Mouse (Mus musculus) midbrain, embryonic 11.5 days (tissue): Measurements from ENCODE around the gene Me3. TPM values are rescaled to one million over a fixed set of nuclear protein-coding genes. Genes with fewer than 3 reads are reported as not detected.

Source experiments
- ATAC-seq: fragments of 200-750 bp; cut with Nextera tagmentation; 2 replicates; pipeline ENCODE4 v1.8.0; 2017; ENCODE audit warnings: moderate TSS enrichment, moderate library complexity; ENCODE audit not compliant: low FRiP score
- DNase-seq: peaks from one replicate; pipeline ENCODE4 v3.0.0; 2015; ENCODE audit warnings: low spot score; ENCODE audit errors: missing footprints
- H3K27ac ChIP-seq: fragments of 300-500 bp; sonication (generic); 2 replicates; pipeline ENCODE4 v1.5.1; 2014; ENCODE audit warnings: low read depth, low read length
- H3K27me3 ChIP-seq: fragments of 300-500 bp; sonication (generic); 2 replicates; pipeline ENCODE4 v1.6.1; 2014; ENCODE audit warnings: mild to moderate bottlenecking, low read length, moderate library complexity, mixed read lengths; ENCODE audit not compliant: control insufficient read depth, insufficient read depth
- H3K36me3 ChIP-seq: fragments of 300-500 bp; sonication (generic); 2 replicates; pipeline ENCODE4 v1.6.1; 2014; ENCODE audit warnings: mild to moderate bottlenecking, low read length, moderate library complexity, mixed read lengths; ENCODE audit not compliant: control insufficient read depth, insufficient read depth
- H3K4me1 ChIP-seq: fragments of 300-500 bp; sonication (generic); 2 replicates; pipeline ENCODE4 v1.6.1; 2014; ENCODE audit warnings: low read length; ENCODE audit not compliant: control insufficient read depth, insufficient read depth
- H3K4me2 ChIP-seq: fragments of 300-500 bp; sonication (generic); 2 replicates; pipeline ENCODE4 v1.6.1; 2014; ENCODE audit warnings: mild to moderate bottlenecking, moderate library complexity
- H3K4me3 ChIP-seq: fragments of 300-500 bp; sonication (generic); 2 replicates; pipeline ENCODE4 v1.5.1; 2014; ENCODE audit warnings: low read depth, low read length
- H3K9ac ChIP-seq: fragments of 300-500 bp; sonication (generic); 2 replicates; pipeline ENCODE4 v1.6.1; 2014; ENCODE audit warnings: low read length
- H3K9me3 ChIP-seq: fragments of 300-500 bp; sonication (generic); 2 replicates; pipeline ENCODE4 v1.6.1; 2016; ENCODE audit warnings: low read length; ENCODE audit not compliant: control insufficient read depth
- WGBS: fragments of 180-500 bp; shearing (Covaris S2); extraction: QIAGEN DNeasy Blood & Tissue Kit; methylation state at CpG from one replicate; pipeline ENCODE4 v1.1.7; 2014; 5-methylcytosine and 5-hydroxymethylcytosine counted together
- polyA plus RNA-seq: library from polyadenylated mRNA; unstranded; fragments of >200 nt; fragmentation: Nextera tagmentation; extraction: Ambion mirVana; gene quantifications from 2 replicates; pipeline ENCODE4 v1.2.1, GENCODE M21; 2014

Me3 gene
- polyA plus RNA-seq, 1 experiment from 2014 or later: 0.86 TPM

DNA sequence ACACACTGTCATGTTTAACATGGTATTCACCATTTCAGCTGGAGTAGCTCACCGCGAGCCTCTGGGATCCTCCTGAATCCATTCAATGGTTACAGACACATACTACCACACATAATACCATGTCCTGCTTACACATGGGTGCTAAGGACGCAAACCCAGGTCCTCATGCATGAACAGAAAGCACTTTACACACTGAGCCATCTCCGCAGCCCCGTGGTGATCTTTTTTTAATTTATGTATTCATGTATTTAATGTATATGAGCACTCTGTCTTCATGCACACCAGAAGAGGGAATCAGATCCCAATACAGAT lies 210.2 kb downstream of the Me3 start:
- Histone ChIP-seq H3K9ac (no peak overlapping the region), H3K9me3 (no peaks in the 10 kb centered on the region), H3K4me1 (no peaks in the 10 kb centered on the region), H3K27me3 (no peaks in the 10 kb centered on the region), H3K4me3 (no peak overlapping the region), H3K36me3 (no peaks in the 10 kb centered on the region), H3K27ac (no peak overlapping the region), H3K4me2 (no peak overlapping the region)
- WGBS: 90% methylated on average over 5 of the region's 5 CpGs
- peak; percentile 41; the same call in 1 of the 2 replicates for ATAC-seq
- peak; percentile 79 for DNase-seq

DNA sequence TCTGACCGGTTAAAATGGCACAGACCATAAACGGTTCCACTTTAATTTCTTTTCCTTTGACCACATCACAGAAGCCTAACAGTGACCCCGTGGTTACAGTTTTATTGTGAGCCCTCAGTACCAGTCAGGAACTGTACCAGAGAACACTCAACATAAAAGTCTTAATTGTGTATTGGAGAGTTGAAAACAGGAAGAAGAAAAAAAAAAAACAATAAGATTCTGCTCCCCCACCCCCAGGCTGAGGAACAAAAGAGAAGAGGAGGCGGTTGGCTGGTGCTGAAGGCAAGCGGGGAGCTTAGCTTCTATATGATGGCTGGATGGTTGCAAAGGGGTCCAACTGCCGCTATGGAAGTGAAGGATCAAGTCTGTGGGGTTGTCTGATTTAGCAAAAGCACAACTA lies 210.9 kb downstream of the Me3 start:
- Histone ChIP-seq H3K36me3 (no peaks in the 10 kb centered on the region), H3K9ac (no peak overlapping the region), H3K9me3 (no peaks in the 10 kb centered on the region), H3K27ac (no peak overlapping the region), H3K4me3 (no peak overlapping the region), H3K4me2 (no peak overlapping the region), H3K4me1 (no peaks in the 10 kb centered on the region), H3K27me3 (no peaks in the 10 kb centered on the region)
- ATAC-seq: no peak
- DNase-seq: peak; percentile 47
- WGBS: 55% methylated on average over 6 of the region's 6 CpGs

DNA sequence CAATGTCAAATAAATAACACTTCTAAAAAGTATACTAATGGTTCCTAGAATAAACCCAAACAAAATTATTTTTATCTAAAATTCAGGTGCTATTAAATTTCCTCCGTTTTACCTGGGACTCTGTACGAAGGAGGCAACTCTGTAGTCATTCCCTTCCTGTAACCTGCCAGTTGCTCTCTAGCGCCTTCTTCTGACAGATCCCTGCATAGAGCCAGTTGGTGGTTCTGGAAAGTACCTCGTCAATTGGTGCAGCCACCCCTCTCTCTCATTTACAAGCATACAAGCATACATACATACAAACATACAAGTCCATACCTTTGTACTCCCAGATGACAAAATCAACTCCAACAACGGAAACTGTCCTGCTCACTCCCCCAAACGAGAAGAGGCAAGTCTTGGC lies 211.3 kb downstream of the Me3 start:
- H3K36me3 ChIP-seq: no peaks in the 10 kb centered on the region
- H3K9ac ChIP-seq: no peak overlapping the region
- 34% methylated on average over 6 of the region's 6 CpGs for WGBS
- DNase-seq (peak; percentile 79), ATAC-seq (no peak)
- no peak overlapping the region for H3K4me2 ChIP-seq
- no peak overlapping the region for H3K27ac ChIP-seq
- no peaks in the 10 kb centered on the region for H3K27me3 ChIP-seq
- no peaks in the 10 kb centered on the region for H3K9me3 ChIP-seq
- H3K4me3 ChIP-seq: no peak overlapping the region
- no peaks in the 10 kb centered on the region for H3K4me1 ChIP-seq

DNA sequence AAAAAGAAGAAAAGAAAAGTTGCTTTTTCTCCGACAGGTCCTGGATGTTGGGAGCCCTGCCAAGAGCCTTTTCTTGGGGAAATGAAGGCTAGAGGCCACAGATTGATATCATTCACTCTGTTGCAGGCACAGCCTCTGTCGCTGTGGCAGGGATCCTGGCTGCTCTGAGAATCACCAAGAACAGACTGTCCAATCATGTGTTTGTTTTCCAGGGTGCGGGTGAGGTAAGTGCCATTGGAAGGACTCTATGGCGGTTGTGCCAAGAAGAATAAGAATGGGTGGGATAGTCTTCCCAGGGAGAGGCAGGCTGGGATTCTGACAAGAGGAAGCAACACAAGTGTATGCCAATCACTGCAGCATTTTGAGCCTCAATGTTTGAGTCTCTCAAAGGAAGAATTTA lies 213.5 kb downstream of the Me3 start:
- WGBS: 84% methylated on average over 4 of the region's 4 CpGs

DNA sequence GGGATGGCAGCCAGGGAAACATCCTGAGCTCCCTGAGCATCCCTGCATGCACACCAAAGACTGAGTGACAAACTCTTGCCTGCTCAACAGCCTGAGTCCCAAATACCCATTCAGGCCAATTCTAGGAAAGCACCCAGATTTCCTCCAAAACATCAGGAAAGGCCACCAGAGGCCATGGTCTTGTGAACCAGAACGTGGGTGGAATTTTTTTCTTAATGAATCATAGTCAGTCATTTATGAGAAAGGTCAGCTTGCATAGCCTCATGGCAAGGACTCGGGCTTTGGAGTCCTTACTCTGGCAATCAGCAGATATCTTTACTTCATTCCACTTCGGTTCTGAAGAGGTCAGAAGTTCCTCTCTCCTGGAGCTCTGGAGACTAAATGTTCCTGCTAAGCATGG lies 218.3 kb downstream of the Me3 start:
- 80% methylated on average over 3 of the region's 3 CpGs for WGBS
- ATAC-seq: no peak
- DNase-seq: no peak
- no peaks in the 10 kb centered on the region for H3K36me3 ChIP-seq
- H3K9me3 ChIP-seq: no peaks in the 10 kb centered on the region
- H3K4me1 ChIP-seq: no peaks in the 10 kb centered on the region
- H3K9ac ChIP-seq: no peak overlapping the region
- no peaks in the 10 kb centered on the region for H3K27me3 ChIP-seq
- no peak overlapping the region for H3K4me2 ChIP-seq
- H3K27ac ChIP-seq: no peak overlapping the region
- H3K4me3 ChIP-seq: no peak overlapping the region

More for the DNA sequence above, 213.5 kb downstream of the Me3 start:
- H3K9me3 ChIP-seq: no peaks in the 10 kb centered on the region
- no peak overlapping the region for H3K27ac ChIP-seq
- no peak for ATAC-seq
- H3K4me3 ChIP-seq: no peak overlapping the region
- no peaks in the 10 kb centered on the region for H3K27me3 ChIP-seq
- H3K9ac ChIP-seq: no peak overlapping the region
- no peaks in the 10 kb centered on the region for H3K36me3 ChIP-seq
- no peaks in the 10 kb centered on the region for H3K4me1 ChIP-seq
- H3K4me2 ChIP-seq: no peak overlapping the region
- no peak for DNase-seq

DNA sequence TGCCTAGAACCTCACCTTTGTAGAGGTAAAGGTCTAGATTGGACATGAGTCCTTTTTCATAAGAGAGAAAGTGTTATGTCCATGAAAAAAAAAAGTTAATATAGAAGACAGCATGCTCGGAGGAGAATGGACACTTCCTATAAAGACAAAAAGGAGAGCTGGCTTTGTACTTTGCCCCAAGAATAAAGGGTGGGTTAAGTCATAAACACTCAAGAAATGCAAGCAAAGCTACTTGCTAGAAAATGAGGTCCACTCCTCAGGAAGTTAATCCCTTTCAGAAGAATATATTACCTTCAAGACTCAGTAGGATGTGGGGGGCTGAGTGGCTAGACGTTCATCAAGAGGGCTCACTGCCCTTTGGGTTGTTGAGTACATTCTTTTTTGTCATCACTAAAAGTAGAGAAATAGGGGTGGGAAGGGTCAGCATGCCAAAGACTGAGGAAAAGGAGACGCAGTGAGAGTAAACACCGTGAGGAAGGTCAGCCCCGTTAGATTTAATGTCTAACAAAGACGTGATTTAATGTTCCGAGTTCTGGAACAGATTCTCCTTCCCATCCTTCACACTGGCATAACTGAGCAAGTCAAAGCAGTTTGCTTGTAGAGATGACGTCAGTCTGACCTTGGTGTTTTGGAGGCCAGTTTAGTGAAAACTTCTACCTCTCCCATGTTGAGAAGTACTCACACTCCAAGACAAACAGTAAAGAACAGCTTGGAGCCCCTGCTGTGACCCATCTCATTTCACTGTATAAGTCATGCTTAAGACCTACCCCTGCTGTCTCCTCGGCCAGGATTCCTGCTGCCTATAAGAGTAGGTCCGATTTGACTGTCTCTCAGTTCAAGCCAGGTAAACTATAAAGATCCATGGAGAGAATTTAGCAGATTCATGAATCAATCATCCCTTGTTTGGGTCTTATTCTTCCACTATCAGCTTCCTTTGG lies 220.2 kb downstream of the Me3 start:
- H3K4me1 ChIP-seq: no peaks in the 10 kb centered on the region
- no peak overlapping the region for H3K4me3 ChIP-seq
- no peaks in the 10 kb centered on the region for H3K36me3 ChIP-seq
- DNase-seq (no peak), ATAC-seq (no peak)
- no peaks in the 10 kb centered on the region for H3K27me3 ChIP-seq
- H3K27ac ChIP-seq: no peak overlapping the region
- H3K9me3 ChIP-seq: no peaks in the 10 kb centered on the region
- no peak overlapping the region for H3K9ac ChIP-seq
- WGBS: 82% methylated on average over 10 of the region's 10 CpGs
- no peak overlapping the region for H3K4me2 ChIP-seq

DNA sequence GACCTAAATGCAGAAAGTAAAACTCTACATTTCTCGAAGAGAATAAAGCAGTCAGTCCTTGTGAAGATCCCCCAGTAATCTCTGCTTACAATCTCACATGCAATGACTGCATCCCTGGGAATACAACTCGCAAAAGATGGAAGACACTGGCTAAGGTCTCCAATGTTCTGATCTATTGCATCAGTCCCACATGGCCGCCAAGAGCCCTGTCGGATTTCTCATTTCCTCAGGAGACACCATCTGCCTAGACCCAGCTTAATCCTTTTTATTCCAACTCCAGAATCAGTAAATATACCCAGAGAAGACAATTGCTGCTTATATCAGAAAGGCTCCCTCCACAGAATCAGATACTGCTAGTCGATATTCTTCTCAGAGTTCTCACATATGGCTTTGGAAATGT lies 220.9 kb downstream of the Me3 start:
- Histone ChIP-seq H3K9ac (no peak overlapping the region), H3K4me1 (no peaks in the 10 kb centered on the region), H3K9me3 (no peaks in the 10 kb centered on the region), H3K27me3 (no peaks in the 10 kb centered on the region), H3K4me3 (no peak overlapping the region), H3K36me3 (no peaks in the 10 kb centered on the region), H3K4me2 (no peak overlapping the region), H3K27ac (no peak overlapping the region)
- 85% methylated on average over 5 of the region's 5 CpGs for WGBS
- DNase-seq (no peak), ATAC-seq (no peak)

DNA sequence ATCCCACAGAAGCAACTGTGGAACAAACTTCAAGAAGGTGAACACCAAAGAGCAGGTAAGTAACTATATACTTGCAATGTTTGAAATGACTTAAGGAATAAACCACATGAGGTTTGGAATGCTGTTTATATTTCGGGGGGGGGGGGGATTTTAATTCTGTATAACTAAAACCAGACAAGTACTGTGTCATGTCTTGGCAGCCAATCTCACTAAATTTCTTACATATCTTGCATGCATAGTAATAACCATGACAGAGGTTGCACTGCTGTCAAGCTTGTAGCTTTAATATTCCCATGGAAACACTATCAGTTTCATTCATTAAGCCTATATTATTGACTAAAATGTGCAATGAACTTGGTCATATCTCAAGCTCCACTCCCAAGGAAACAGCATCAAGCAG lies 223.0 kb downstream of the Me3 start:
- no peak for DNase-seq
- no peak overlapping the region for H3K4me2 ChIP-seq
- H3K4me1 ChIP-seq: no peaks in the 10 kb centered on the region
- ATAC-seq: no peak
- no peak overlapping the region for H3K27ac ChIP-seq
- no peaks in the 10 kb centered on the region for H3K36me3 ChIP-seq
- no peak overlapping the region for H3K9ac ChIP-seq
- H3K4me3 ChIP-seq: no peak overlapping the region
- 67% methylated on average over 1 of the region's 1 CpGs for WGBS
- H3K9me3 ChIP-seq: no peaks in the 10 kb centered on the region
- no peaks in the 10 kb centered on the region for H3K27me3 ChIP-seq

DNA sequence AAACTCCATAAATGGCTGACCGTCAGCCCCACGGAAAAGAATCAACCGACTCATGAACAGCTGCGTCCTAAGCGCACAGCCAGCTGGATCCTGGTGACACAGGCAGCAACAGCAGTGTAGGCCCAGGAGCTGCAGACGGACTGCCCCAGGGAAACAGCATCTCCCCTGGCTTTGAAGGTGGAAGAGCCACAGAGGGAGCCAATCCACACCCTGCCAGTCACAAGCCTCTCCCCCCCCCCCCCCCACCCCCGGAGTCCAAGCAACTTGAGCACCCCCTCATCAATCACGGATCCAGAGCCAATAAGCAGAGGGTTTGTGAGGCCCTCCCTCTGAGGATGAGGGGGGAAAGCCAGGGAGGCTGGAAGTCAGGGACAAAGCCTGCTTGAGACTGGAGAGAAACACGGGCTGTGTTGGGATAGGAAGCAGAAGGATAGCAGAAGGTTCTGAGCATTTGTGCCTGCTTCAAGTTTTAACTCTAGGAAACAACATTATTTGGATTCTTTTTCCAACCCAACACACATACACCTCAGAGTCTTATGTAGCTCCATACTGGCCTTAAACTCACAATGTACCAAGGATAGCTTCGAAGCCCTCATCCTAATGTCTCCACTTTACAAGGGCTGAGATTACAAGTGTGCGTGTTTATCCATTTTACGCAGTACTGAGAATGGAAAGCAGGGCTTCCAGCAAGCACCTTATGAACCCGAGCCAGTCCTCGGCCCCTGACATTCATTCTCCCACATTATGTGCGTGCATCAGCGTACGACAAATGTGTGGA lies 224.4 kb downstream of the Me3 start:
- no peaks in the 10 kb centered on the region for H3K27me3 ChIP-seq
- H3K36me3 ChIP-seq: no peaks in the 10 kb centered on the region
- no peaks in the 10 kb centered on the region for H3K4me1 ChIP-seq
- peak; percentile 89 for ATAC-seq
- H3K4me3 ChIP-seq: no peak overlapping the region
- no peaks in the 10 kb centered on the region for H3K9me3 ChIP-seq
- no peak overlapping the region for H3K4me2 ChIP-seq
- 59% methylated on average over 17 of the region's 17 CpGs for WGBS
- no peak for DNase-seq
- H3K27ac ChIP-seq: no peak overlapping the region
- no peak overlapping the region for H3K9ac ChIP-seq
